Mouse (Mus musculus): ENCODE measurements at regions not wholly inside any gene's neighbourhood (a gene's known extent, or its start where the extent isn't known, plus 50 kb on each side); places are given as distances from the start of the nearest gene placed in this dataset.
"Not testable (repeated sequence)": the region's sequence is repeated elsewhere in the genome, so short reads cannot be mapped to it uniquely, and the experiment has no call there.

GRCm38 (mm10) chr3:54570501-54570900, 122.1 kb upstream of the Supt20 start:
- no peak for DNase-seq
- TF ChIP-seq CTCF (IDR thresholded peaks at IDR 0.05; ENCODE audit: borderline replicate concordance, insufficient read depth, low read depth, low read length) (no peak), POLR2A (IDR thresholded peaks at IDR 0.05; ENCODE audit: borderline replicate concordance, insufficient read depth, low read length) (no peak)
- H3K4me1 ChIP-seq (ENCODE audit: control insufficient read depth, insufficient read depth, low read length) = no peaks in the 10 kb centered on the region
- WGBS = 74% methylated on average over 8 of the region's 8 CpGs
- no peak overlapping the region for H3K4me3 ChIP-seq (replicated peaks; ENCODE audit: insufficient read depth, low read depth, low read length)
- H3K27ac ChIP-seq (ENCODE audit: insufficient read depth, low read length) = no peak overlapping the region
- H3K27me3 ChIP-seq (ENCODE audit: control insufficient read depth, insufficient read depth, low read length) = no peaks in the 10 kb centered on the region

- H3K27ac ChIP-seq (ENCODE audit: insufficient read depth, low read length) = no peak overlapping the region
- H3K4me3 ChIP-seq (replicated peaks; ENCODE audit: insufficient read depth, low read depth, low read length) = no peak overlapping the region
- 72% methylated on average over 5 of the region's 5 CpGs for WGBS
- H3K4me1 ChIP-seq (ENCODE audit: control insufficient read depth, insufficient read depth, low read length) = no peaks in the 10 kb centered on the region
- no peak for TF ChIP-seq CTCF (IDR thresholded peaks at IDR 0.05; ENCODE audit: borderline replicate concordance, insufficient read depth, low read depth, low read length)
- TF ChIP-seq POLR2A (IDR thresholded peaks at IDR 0.05; ENCODE audit: borderline replicate concordance, insufficient read depth, low read length) = no peak
- DNase-seq = no peak
- H3K27me3 ChIP-seq (ENCODE audit: control insufficient read depth, insufficient read depth, low read length) = no peaks in the 10 kb centered on the region
Measured at GRCm38 (mm10) chr3:54577851-54578250, 114.8 kb upstream of the Supt20 start.

GRCm38 (mm10) chr3:54579425-54579824, 113.2 kb upstream of the Supt20 start:
- no peak for DNase-seq
- no peak overlapping the region for H3K4me3 ChIP-seq (replicated peaks; ENCODE audit: insufficient read depth, low read depth, low read length)
- H3K27ac ChIP-seq (ENCODE audit: insufficient read depth, low read length) = no peak overlapping the region
- 97% methylated on average over 2 of the region's 2 CpGs for WGBS
- no peaks in the 10 kb centered on the region for H3K27me3 ChIP-seq (ENCODE audit: control insufficient read depth, insufficient read depth, low read length)
- no peaks in the 10 kb centered on the region for H3K4me1 ChIP-seq (ENCODE audit: control insufficient read depth, insufficient read depth, low read length)
- TF ChIP-seq CTCF (IDR thresholded peaks at IDR 0.05; ENCODE audit: borderline replicate concordance, insufficient read depth, low read depth, low read length) (no peak), POLR2A (IDR thresholded peaks at IDR 0.05; ENCODE audit: borderline replicate concordance, insufficient read depth, low read length) (no peak)

GRCm38 (mm10) chr3:54580339-54580738, 112.3 kb upstream of the Supt20 start:
- Histone ChIP-seq H3K4me3 (replicated peaks; ENCODE audit: insufficient read depth, low read depth, low read length) (no peak overlapping the region), H3K4me1 (ENCODE audit: control insufficient read depth, insufficient read depth, low read length) (no peaks in the 10 kb centered on the region), H3K27ac (ENCODE audit: insufficient read depth, low read length) (no peak overlapping the region), H3K27me3 (ENCODE audit: control insufficient read depth, insufficient read depth, low read length) (no peaks in the 10 kb centered on the region)
- DNase-seq = no peak
- TF ChIP-seq POLR2A (IDR thresholded peaks at IDR 0.05; ENCODE audit: borderline replicate concordance, insufficient read depth, low read length) (no peak), CTCF (IDR thresholded peaks at IDR 0.05; ENCODE audit: borderline replicate concordance, insufficient read depth, low read depth, low read length) (no peak)
- WGBS = 92% methylated on average over 6 of the region's 6 CpGs

GRCm38 (mm10) chr3:54585781-54586180, 106.8 kb upstream of the Supt20 start:
- not testable (repeated sequence) for H3K4me1 ChIP-seq (ENCODE audit: control insufficient read depth, insufficient read depth, low read length); H3K27ac ChIP-seq (ENCODE audit: insufficient read depth, low read length); DNase-seq; H3K27me3 ChIP-seq (ENCODE audit: control insufficient read depth, insufficient read depth, low read length); H3K4me3 ChIP-seq (replicated peaks; ENCODE audit: insufficient read depth, low read depth, low read length)
- WGBS = 87% methylated on average over 9 of the region's 10 CpGs

- no peak overlapping the region for H3K4me3 ChIP-seq (replicated peaks; ENCODE audit: insufficient read depth, low read depth, low read length)
- WGBS = 84% methylated on average over 21 of the region's 21 CpGs
- DNase-seq = no peak
- H3K4me1 ChIP-seq (ENCODE audit: control insufficient read depth, insufficient read depth, low read length) = no peaks in the 10 kb centered on the region
- TF ChIP-seq CTCF (IDR thresholded peaks at IDR 0.05; ENCODE audit: borderline replicate concordance, insufficient read depth, low read depth, low read length) = no peak
- no peak for TF ChIP-seq POLR2A (IDR thresholded peaks at IDR 0.05; ENCODE audit: borderline replicate concordance, insufficient read depth, low read length)
- H3K27me3 ChIP-seq (ENCODE audit: control insufficient read depth, insufficient read depth, low read length) = no peaks in the 10 kb centered on the region
- H3K27ac ChIP-seq (ENCODE audit: insufficient read depth, low read length) = no peak overlapping the region
Measured at GRCm38 (mm10) chr3:54587127-54587995, 105.2 kb upstream of the Supt20 start.

GRCm38 (mm10) chr3:54588198-54588597, 104.4 kb upstream of the Supt20 start:
- DNase-seq = no peak
- TF ChIP-seq POLR2A (IDR thresholded peaks at IDR 0.05; ENCODE audit: borderline replicate concordance, insufficient read depth, low read length) = no peak
- no peak for TF ChIP-seq CTCF (IDR thresholded peaks at IDR 0.05; ENCODE audit: borderline replicate concordance, insufficient read depth, low read depth, low read length)
- H3K4me3 ChIP-seq (replicated peaks; ENCODE audit: insufficient read depth, low read depth, low read length) = no peak overlapping the region
- no peak overlapping the region for H3K27ac ChIP-seq (ENCODE audit: insufficient read depth, low read length)
- 26% methylated on average over 5 of the region's 5 CpGs for WGBS
- no peaks in the 10 kb centered on the region for H3K27me3 ChIP-seq (ENCODE audit: control insufficient read depth, insufficient read depth, low read length)
- no peaks in the 10 kb centered on the region for H3K4me1 ChIP-seq (ENCODE audit: control insufficient read depth, insufficient read depth, low read length)

GRCm38 (mm10) chr3:54589976-54590375, 102.6 kb upstream of the Supt20 start:
- Histone ChIP-seq H3K27me3 (ENCODE audit: control insufficient read depth, insufficient read depth, low read length) (no peaks in the 10 kb centered on the region), H3K4me1 (ENCODE audit: control insufficient read depth, insufficient read depth, low read length) (no peaks in the 10 kb centered on the region), H3K27ac (ENCODE audit: insufficient read depth, low read length) (no peak overlapping the region), H3K4me3 (replicated peaks; ENCODE audit: insufficient read depth, low read depth, low read length) (no peak overlapping the region)
- DNase-seq = no peak
- 76% methylated on average over 9 of the region's 9 CpGs for WGBS
- no peak for TF ChIP-seq CTCF (IDR thresholded peaks at IDR 0.05; ENCODE audit: borderline replicate concordance, insufficient read depth, low read depth, low read length)
- TF ChIP-seq POLR2A (IDR thresholded peaks at IDR 0.05; ENCODE audit: borderline replicate concordance, insufficient read depth, low read length) = no peak

All from cerebellum, adult 2 months (tissue).